Mouse (Mus musculus) cerebellum, adult 2 months (tissue): Measurements from ENCODE around the gene Zfp619.
A peak's percentile ranks its signal among the peaks of the same experiment; 100 is the strongest.

Source experiments
- CTCF ChIP-seq: fragments of 200-500 bp; IDR thresholded peaks from 2 replicates; pipeline ENCODE4 v1.5.1; 2011; ENCODE audit warnings: low read depth, mild to moderate bottlenecking, control low read depth, low read length, moderate library complexity, borderline replicate concordance; ENCODE audit not compliant: insufficient read depth
- POLR2A ChIP-seq: fragments of 200-500 bp; IDR thresholded peaks from 2 replicates; pipeline ENCODE4 v1.6.1; 2011; ENCODE audit warnings: low read length, control low read depth, borderline replicate concordance; ENCODE audit not compliant: insufficient read depth

DNA sequence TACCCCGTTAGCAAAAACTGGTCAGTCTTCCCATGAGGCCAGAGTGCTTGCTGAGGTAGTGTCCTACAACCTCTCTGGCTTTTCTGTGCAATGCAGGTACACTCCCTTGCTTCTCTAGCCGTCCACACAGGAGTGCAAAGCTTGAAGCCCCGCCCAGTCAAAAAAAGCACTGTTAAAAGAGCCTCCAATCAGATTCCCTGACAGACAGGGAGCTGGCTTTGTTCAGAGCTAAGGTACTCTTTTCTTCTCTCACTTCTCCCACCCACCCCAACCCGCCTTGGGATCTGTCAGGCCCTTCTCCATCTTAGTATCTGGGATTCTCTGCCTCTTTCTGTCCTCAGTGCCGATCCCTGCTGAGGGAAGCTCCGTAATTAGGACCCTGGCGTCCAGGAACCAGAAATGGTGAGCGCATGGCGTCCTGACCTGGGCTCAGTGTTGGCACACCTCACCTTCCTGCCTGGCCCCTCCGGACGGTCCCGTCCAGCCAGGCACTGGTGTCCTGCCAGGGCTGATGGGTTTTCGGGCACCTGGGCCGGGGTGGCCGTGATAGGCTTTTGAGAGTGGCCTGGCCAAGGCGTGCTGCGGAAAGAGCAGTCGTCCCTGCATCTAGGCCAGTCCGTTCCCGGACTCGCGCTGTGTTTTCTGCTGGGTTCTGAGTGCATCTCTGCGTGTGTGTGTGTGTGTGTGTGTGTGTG is 30.3 kb upstream of the Zfp619 start:
- TF ChIP-seq CTCF = no peak
- TF ChIP-seq POLR2A = peak; percentile 48; the same call in 1 of the 2 replicates
